ENCODE assay signal across 8 mouse cellular contexts in the genomic region with DNA sequence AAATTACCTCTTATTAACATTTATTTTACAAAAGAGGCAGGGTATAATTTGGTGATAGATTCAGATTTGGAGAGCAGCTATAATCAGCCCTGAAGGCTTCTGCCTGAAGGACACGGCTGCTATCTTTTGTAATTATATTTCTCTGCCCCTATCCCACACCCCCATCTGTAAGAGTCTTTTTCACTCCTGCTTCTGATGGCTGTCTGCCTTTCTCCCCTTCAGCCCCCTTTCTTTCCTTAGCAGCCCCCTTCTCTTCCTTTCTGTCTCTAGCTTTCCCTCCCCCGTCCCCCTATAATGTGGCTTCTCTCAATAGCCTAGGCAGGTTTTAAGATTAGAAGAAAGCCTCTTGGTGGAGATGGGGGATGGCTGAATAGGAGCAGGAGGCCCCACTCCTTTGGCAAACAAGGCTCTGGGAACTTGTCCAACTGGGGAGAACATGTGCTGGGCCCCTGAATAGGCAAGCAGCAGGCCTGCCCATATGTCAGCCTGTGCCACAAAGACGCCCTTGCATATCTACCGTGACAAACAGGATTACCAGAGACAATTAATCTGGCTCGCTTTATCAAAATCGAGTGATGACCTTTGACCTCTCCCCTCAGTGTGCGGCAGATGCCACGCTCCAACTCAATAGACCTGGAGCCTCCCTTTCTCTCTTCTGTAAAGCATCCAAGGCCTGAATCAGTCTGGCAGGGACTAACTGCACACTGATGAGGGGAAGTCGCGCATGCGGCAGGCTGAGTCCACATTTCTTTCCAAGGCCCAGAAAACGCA.
A peak's percentile ranks its signal among the peaks of the same experiment; 100 is the strongest.
DNase-seq lines count a peak whose midpoint lies in the region; ATAC-seq and TF ChIP-seq lines count a peak whose summit lies in the region.

No protein-coding gene starts in this region.

- no peaks in the 10 kb centered on the region for H3K9me3 ChIP-seq in lung, embryonic 16.5 days (ENCODE audit: control insufficient read depth, low read length)
- no peaks in the 10 kb centered on the region for H3K9me3 ChIP-seq in forebrain, embryonic 12.5 days
- H3K9me3 ChIP-seq in hindbrain, embryonic 16.5 days (ENCODE audit: control insufficient read depth, low read length), result no peaks in the 10 kb centered on the region
- no peaks in the 10 kb centered on the region for H3K9me3 ChIP-seq in limb, embryonic 10.5 days (replicated peaks)

- H3K27ac ChIP-seq in lung, embryonic 16.5 days (ENCODE audit: low read length), result peak overlapping the region; percentile 65
- H3K27ac ChIP-seq in forebrain, embryonic 12.5 days, result peak overlapping the region; percentile 89
- H3K27ac ChIP-seq in hindbrain, embryonic 16.5 days (ENCODE audit: low read depth, low read length), result peak overlapping the region; percentile 72
- peak overlapping the region; percentile 51 for H3K27ac ChIP-seq in limb, embryonic 10.5 days
- H3K27ac ChIP-seq in gastrocnemius, adult 2 months, result no peak overlapping the region

- no peak for TF ChIP-seq CTCF in gastrocnemius, adult 2 months (IDR thresholded peaks at IDR 0.05)

- no peak overlapping the region for H3K9ac ChIP-seq in lung, embryonic 16.5 days (ENCODE audit: low read length)
- no peak overlapping the region for H3K9ac ChIP-seq in forebrain, embryonic 12.5 days
- no peak overlapping the region for H3K9ac ChIP-seq in hindbrain, embryonic 16.5 days (ENCODE audit: low read depth, low read length)

- H3K27me3 ChIP-seq in lung, embryonic 16.5 days (ENCODE audit: control insufficient read depth, insufficient read depth, low read depth, low read length), result no peaks in the 10 kb centered on the region
- H3K27me3 ChIP-seq in forebrain, embryonic 12.5 days, result no peaks in the 10 kb centered on the region
- H3K27me3 ChIP-seq in hindbrain, embryonic 16.5 days (replicated peaks; ENCODE audit: control insufficient read depth, insufficient read depth, low read length), result no peaks in the 10 kb centered on the region
- no peaks in the 10 kb centered on the region for H3K27me3 ChIP-seq in limb, embryonic 10.5 days (ENCODE audit: low read depth, poor library complexity, severe bottlenecking)

- no peak overlapping the region for H3K4me2 ChIP-seq in lung, embryonic 16.5 days (ENCODE audit: low read depth, low read length)
- H3K4me2 ChIP-seq in forebrain, embryonic 12.5 days, result no peak overlapping the region
- H3K4me2 ChIP-seq in hindbrain, embryonic 16.5 days (ENCODE audit: low read length), result no peak overlapping the region

- H3K4me3 ChIP-seq in lung, embryonic 16.5 days (ENCODE audit: low read length), result no peak overlapping the region
- no peak overlapping the region for H3K4me3 ChIP-seq in forebrain, embryonic 12.5 days (replicated peaks)
- H3K4me3 ChIP-seq in hindbrain, embryonic 16.5 days (ENCODE audit: low read length), result no peak overlapping the region
- H3K4me3 ChIP-seq in limb, embryonic 10.5 days, result no peak overlapping the region
- no peak overlapping the region for H3K4me3 ChIP-seq in gastrocnemius, adult 2 months

- ATAC-seq in lung, embryonic 16.5 days (ENCODE audit: low read depth), result peak; percentile 94
- ATAC-seq in forebrain, embryonic 12.5 days (ENCODE audit: low FRiP score), result peak; percentile 96
- peak; percentile 100 for ATAC-seq in hindbrain, embryonic 16.5 days

- intact Hi-C loops in gastrocnemius, adult 2 months (cut with DNase I), result loop anchor here (5.0 kb wide), 1 partner anchor 703 kb away; no protein-coding TSS in a partner anchor

- no peaks in the 10 kb centered on the region for H3K36me3 ChIP-seq in lung, embryonic 16.5 days (ENCODE audit: control insufficient read depth, insufficient read depth, low read length)
- no peaks in the 10 kb centered on the region for H3K36me3 ChIP-seq in forebrain, embryonic 12.5 days (replicated peaks)
- H3K36me3 ChIP-seq in hindbrain, embryonic 16.5 days (ENCODE audit: control insufficient read depth, insufficient read depth, low read length), result no peaks in the 10 kb centered on the region
- H3K36me3 ChIP-seq in limb, embryonic 10.5 days, result no peaks in the 10 kb centered on the region

- WGBS in lung, embryonic 16.5 days, result 26% methylated on average over 12 of the region's 12 CpGs
- 2% methylated on average over 12 of the region's 12 CpGs for WGBS in forebrain, embryonic 12.5 days
- 12% methylated on average over 12 of the region's 12 CpGs for WGBS in hindbrain, embryonic 16.5 days
- 79% methylated on average over 12 of the region's 12 CpGs for WGBS in limb, embryonic 10.5 days

- peaks cover 5% of the 10 kb centered on the region for H3K4me1 ChIP-seq in lung, embryonic 16.5 days (replicated peaks; ENCODE audit: control insufficient read depth, insufficient read depth, low read length)
- peaks cover 32% of the 10 kb centered on the region for H3K4me1 ChIP-seq in forebrain, embryonic 12.5 days
- H3K4me1 ChIP-seq in hindbrain, embryonic 16.5 days (ENCODE audit: control insufficient read depth, insufficient read depth, low read depth, low read length), result peaks cover 7% of the 10 kb centered on the region
- peaks cover 10% of the 10 kb centered on the region for H3K4me1 ChIP-seq in limb, embryonic 10.5 days

- no peak for DNase-seq in lung, postnatal 25 days (ENCODE audit: low spot score)
- no peak for DNase-seq in limb, embryonic 10.5 days (ENCODE audit: low spot score)
- DNase-seq in ovary, postnatal 36 days (ENCODE audit: low spot score), result peak; percentile 18
- DNase-seq in gastrocnemius, adult 2 months, result no peak
- DNase-seq in kidney, adult 18-20 months, result no peak
